Mouse (Mus musculus) adrenal gland, adult 10 weeks (tissue): Measurements from ENCODE around the gene Snx20. TPM values are rescaled to one million over a fixed set of nuclear protein-coding genes. Genes with fewer than 3 reads are reported as not detected.

ENCODE experiments used
- polyA plus RNA-seq: library from polyadenylated mRNA; stranded (reverse); fragments of 350-450 nt; fragmentation: Illumina TruSeq; extraction: RNeasy Lipid Tissue Mini Kit (QIAGEN cat#74804); gene quantifications from one replicate; pipeline ENCODE4 v1.2.3, GENCODE M21; 2014; ENCODE audit warnings: low read depth, low replicate concordance

The Snx20 gene
- polyA plus RNA-seq: 1.5 TPM

DNA sequence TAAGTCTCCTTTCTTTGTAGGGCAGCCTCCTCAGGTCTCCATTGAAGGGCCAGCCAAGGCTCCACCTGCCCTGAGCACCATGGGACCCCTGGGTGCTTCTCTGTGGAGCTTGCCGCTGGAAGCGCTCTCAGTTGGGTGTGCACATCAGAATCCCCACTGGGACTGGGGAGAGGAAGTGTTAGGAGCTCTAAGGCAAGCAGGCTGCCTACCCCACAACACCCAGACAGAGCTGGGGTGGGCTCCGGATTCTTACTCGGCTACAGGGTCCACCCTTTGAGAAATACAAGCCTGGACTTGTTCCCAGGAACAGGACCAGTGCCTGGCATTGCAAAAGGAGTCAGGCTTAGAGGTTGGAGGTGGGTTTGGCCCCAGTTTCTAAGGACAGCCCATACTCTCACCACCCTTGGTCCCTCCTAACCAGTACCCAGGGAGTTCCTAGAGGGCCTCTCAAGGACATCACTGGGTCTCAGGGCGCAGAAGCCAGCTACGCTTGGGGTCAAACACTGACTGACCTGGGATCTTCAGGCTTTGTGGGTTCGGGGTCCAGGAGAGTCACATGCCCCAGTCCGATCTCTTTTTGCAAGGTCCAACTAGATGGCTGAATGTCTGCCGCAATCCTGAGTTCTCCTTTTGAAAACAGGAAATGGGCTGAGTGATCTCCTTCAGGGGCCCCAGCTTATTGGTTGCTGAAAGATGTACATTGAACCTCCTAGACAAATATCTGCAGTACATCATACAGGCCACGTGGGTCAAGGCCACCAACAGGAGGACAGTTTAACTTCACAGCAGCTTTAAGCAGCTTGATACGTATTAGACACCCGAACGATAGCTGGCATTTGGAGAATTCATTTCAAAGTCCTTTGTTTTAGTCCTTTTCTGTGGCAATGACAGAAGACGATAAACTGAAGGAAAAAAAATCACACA is at the start of gene Snx20:
TSS of gene Snx20 (minus strand) at position 655 of the 924 bp plus-strand sequence.

DNA sequence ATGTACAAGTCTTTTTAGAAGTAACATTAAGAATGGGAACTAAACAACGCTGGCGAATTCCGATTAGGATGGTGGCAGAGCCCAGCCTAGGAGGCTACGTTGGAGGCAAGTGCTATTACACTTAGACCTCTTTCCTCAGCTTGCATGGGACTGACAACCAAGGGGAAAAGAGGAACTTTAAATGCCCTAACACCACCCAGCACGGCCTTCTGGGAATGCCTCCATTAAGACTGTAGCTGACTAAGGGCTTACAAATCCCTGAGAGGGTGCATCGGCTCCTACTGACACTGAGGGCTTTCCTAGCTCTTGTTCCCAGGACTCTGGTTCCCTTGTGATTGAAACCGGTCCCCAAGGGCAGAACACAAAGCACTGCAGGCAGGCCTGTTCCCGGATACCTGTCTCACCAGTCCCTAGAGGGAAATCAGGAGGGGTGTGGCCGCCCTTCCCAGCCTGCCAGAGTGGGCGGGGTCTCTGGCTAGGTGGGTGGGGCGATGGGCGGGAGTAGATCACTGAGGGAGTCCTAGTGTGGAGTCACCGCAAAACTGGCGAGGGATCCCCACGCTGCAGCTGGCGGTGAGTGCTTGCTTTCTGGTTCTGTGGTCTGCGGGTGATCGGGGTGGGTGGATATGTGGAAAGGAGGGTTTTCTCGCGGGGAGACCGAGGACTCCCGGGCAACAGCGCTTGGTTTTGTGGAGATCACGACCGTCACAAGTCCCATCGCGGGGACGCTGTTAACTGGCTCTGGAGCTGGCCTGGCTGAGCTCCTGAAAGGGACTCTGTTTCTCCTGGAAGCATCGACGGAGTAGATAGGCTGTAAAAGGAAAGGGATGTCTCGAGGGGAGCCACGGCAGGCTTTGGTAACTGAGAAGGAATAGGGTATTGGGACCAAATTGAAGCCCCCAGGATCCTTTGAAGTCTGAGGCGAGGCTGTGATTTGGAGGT is 11.2 kb upstream of the Snx20 start, which contains the start of gene Nod2:
TSS of gene Nod2 (plus strand) at position 479 of the 942 bp plus-strand sequence.

Other genes with a start within 250 kb of the Snx20 start
- gene Nkd1, start 114.8 kb downstream of the Snx20 start, polyA plus RNA-seq: 4.0 TPM
- gene Nod2, start 11.2 kb upstream of the Snx20 start, polyA plus RNA-seq: 0.41 TPM
- gene Cyld, start 60.9 kb upstream of the Snx20 start, polyA plus RNA-seq: 153 TPM